Mouse (Mus musculus) kidney, embryonic 16.5 days (tissue): Measurements from ENCODE around the gene Hoxa10. TPM values are rescaled to one million over a fixed set of nuclear protein-coding genes. Genes with fewer than 3 reads are reported as not detected.

Experiments used
- ATAC-seq: fragments of 200-750 bp; cut with Nextera tagmentation; 2 replicates; pipeline ENCODE4 v1.8.0; 2017; ENCODE audit warnings: moderate TSS enrichment; ENCODE audit not compliant: low FRiP score, low TSS enrichment
- H3K27ac ChIP-seq: fragments of 300-500 bp; sonication (generic); 2 replicates; pipeline ENCODE4 v1.5.1; 2014; ENCODE audit warnings: low read length
- H3K27me3 ChIP-seq: fragments of 300-500 bp; sonication (generic); 2 replicates; pipeline ENCODE4 v1.6.1; 2014; ENCODE audit warnings: low read length, control low read depth, mixed read lengths; ENCODE audit not compliant: insufficient read depth
- H3K36me3 ChIP-seq: fragments of 300-500 bp; sonication (generic); 2 replicates; pipeline ENCODE4 v1.6.1; 2014; ENCODE audit warnings: low read length, control low read depth, mixed read lengths; ENCODE audit not compliant: insufficient read depth
- H3K4me1 ChIP-seq: fragments of 300-500 bp; sonication (generic); 2 replicates; pipeline ENCODE4 v1.6.1; 2014; ENCODE audit warnings: low read length, control low read depth, mixed read lengths; ENCODE audit not compliant: insufficient read depth
- H3K4me2 ChIP-seq: fragments of 300-500 bp; sonication (generic); replicated peaks from 2 replicates; pipeline ENCODE4 v1.6.1; 2014; ENCODE audit warnings: low read depth, low read length
- H3K4me3 ChIP-seq: fragments of 300-500 bp; sonication (generic); 2 replicates; pipeline ENCODE4 v1.5.1; 2014; ENCODE audit warnings: mild to moderate bottlenecking, low read length
- H3K9ac ChIP-seq: fragments of 300-500 bp; sonication (generic); replicated peaks from 2 replicates; pipeline ENCODE4 v1.6.1; 2014; ENCODE audit warnings: low read length
- H3K9me3 ChIP-seq: fragments of 300-500 bp; sonication (generic); 2 replicates; pipeline ENCODE4 v1.6.1; 2016; ENCODE audit warnings: low read length, control low read depth
- WGBS: fragments of 180-500 bp; shearing (Covaris S2); extraction: QIAGEN DNeasy Blood & Tissue Kit; methylation state at CpG from one replicate; pipeline ENCODE4 v1.1.7; 2014; 5-methylcytosine and 5-hydroxymethylcytosine counted together
- polyA plus RNA-seq: library from polyadenylated mRNA; unstranded; fragments of >200 nt; fragmentation: Nextera tagmentation; extraction: Ambion mirVana; gene quantifications from 2 replicates; pipeline ENCODE4 v1.2.1, GENCODE M21; 2015

The Hoxa10 gene
- polyA plus RNA-seq, 1 experiment from 2014 or later: 147 TPM

DNA sequence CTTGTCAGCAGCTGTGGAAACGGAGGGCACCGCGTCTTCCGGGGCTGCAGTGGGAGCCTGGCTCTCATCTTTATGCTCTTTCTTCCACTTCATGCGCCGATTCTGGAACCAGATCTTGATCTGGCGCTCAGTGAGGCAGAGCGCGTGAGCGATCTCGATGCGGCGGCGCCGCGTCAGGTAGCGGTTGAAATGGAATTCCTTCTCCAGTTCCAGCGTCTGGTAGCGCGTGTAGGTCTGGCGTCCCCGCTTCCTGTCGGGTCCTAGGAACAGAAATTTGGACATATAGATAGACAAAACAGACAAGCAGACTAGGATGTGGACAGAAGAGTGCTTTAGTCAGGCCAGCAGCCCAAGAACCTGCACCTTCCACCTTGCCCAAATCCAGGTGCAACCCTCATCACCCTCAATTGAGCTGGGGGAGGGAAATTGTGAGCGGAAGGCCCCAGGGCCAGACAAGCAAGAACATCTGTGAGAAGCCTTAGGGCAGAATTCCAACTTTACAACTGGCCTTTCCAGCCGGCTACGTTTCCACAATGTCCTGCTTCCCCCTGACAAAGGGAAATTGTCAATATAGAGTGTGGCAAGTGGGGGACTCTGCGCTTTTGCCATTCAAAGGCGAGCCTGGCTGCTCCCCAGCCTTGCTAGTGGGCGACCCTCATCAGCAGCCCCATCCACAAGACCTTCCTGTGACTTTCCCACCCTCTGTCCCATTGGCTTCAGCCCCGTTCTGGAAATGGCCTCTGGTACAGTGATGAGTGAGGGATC is 24.7 kb downstream of the Hoxa10 start:
- Histone ChIP-seq H3K4me3 (peak overlapping the region; percentile 71), H3K9me3 (no peaks in the 10 kb centered on the region), H3K27me3 (0 out of 2 replicates have a peak, but pooled peaks cover 2% of the 10 kb centered on the region), H3K27ac (peak overlapping the region; percentile 97), H3K4me2 (peak overlapping the region; percentile 81), H3K36me3 (no peaks in the 10 kb centered on the region), H3K9ac (peak overlapping the region; percentile 95), H3K4me1 (peaks cover 53% of the 10 kb centered on the region)
- ATAC-seq: no peak
- WGBS: under 1% methylated on average over 30 of the region's 30 CpGs

DNA sequence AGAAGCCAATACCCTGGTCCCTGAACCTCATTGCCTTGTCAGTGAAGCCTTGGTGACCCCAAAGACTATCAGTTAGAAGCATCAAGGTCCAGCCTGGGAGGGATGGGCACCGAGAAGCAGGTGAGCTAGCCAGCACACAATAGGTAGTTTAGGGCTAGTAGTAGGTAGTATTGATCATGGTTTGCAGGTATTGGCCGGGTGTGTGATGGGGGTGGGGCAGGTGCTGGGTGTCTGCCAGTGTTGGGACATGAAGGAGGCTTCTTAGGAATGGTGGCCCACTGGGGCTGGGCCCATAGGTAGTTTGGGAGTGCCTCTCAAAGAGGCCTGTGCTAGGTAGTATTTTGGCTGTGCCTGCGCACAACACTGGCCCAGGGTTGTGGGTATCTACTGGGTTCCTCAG is 25.6 kb downstream of the Hoxa10 start:
- Histone ChIP-seq H3K4me2 (peak overlapping the region; percentile 81), H3K9me3 (no peaks in the 10 kb centered on the region), H3K36me3 (no peaks in the 10 kb centered on the region), H3K9ac (0 out of 2 replicates have a peak overlapping the region, but pooled peaks have one; percentile 20), H3K4me3 (peak overlapping the region; percentile 71; the same call in 1 of the 2 replicates), H3K27ac (0 out of 2 replicates have a peak overlapping the region, but pooled peaks have one; percentile 0), H3K4me1 (peaks cover 55% of the 10 kb centered on the region), H3K27me3 (0 out of 2 replicates have a peak, but pooled peaks cover 4% of the 10 kb centered on the region)
- WGBS: 32% methylated on average over 3 of the region's 3 CpGs
- ATAC-seq: no peak

DNA sequence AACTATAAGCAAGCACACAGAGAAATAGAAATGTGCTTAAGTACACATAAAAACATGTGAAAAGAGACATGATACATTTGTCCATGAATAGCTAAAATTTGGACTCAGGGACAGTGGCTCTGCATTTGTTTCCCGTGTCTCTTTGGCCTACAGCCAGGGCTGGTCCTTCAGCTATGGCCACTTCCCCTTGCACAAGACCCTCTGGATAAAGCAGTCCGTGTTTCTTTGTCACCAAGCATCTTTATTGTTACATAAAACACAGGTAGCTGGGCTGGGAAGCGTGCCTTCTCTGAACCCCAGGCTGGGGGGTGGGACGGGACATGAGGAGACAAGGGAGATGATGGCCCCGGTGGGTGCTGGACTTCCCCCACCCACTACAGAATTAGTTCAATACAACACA is 26.4 kb downstream of the Hoxa10 start:
- Histone ChIP-seq H3K4me2 (peak overlapping the region; percentile 81), H3K27me3 (0 out of 2 replicates have a peak, but pooled peaks cover 4% of the 10 kb centered on the region), H3K9me3 (no peaks in the 10 kb centered on the region), H3K9ac (peak overlapping the region; percentile 57), H3K4me3 (peak overlapping the region; percentile 17), H3K36me3 (no peaks in the 10 kb centered on the region), H3K27ac (peak overlapping the region; percentile 46; the same call in 1 of the 2 replicates), H3K4me1 (peaks cover 55% of the 10 kb centered on the region)
- WGBS: 24% methylated on average over 5 of the region's 5 CpGs
- no peak for ATAC-seq

DNA sequence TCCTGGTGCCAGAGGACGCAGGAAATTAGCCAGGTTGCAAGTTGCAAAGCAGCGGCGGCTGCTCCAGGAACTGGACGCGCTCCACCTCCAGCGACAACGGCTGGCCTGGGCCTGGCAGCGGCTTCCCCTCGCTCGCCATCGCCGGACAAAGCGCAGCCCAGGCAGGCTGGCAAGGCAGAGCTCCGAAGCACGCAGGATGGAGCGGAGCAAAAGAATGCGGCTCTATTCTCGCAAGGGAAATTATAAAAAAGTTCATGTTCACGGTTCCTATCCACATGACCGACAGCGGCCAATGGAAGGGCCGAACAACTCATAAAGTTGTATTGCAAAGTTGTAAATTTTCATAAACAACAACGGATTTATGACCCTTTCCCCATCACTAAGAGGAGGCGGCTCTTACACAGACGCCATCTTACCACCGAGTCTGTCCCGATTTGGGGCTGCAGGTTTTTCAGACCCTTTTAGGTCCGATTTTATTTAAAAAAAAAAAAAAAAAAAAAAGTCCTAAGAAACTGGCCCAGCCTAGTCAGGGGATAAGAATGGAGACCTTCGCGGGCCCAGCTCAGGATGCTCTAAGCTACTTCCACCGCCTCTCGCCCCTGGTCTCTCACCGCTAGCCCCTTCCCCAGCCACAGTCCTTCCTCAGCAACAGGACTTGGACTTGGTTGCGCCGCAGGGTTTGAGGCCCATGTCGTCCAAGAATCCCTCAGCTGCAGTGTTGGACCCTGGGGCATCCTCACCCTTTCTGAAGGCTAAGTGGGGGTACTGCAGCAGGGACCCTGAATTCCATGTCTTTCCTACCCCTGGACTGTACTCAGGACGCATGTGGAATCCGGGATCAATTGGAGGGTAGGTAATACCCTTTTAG is 27.3 kb downstream of the Hoxa10 start, which contains the start of the genes Hoxa3 and Gm28308:
Gene Hoxa3, minus strand, starts transcription at position 218 of the 868 bp plus-strand sequence.
Gene Gm28308, minus strand, starts transcription at position 221 of the 868 bp plus-strand sequence.
- H3K9ac ChIP-seq: peak within 1 kb of the TSS; percentile 97
- WGBS: 3% methylated on average over 38 of the region's 38 CpGs
- H3K4me3 ChIP-seq: peak within 1 kb of the TSS; percentile 80
- H3K27ac ChIP-seq: peak within 1 kb of the TSS; percentile 99
- 0 out of 2 replicates have a peak, but pooled peaks cover 4% of the 10 kb centered on the region for H3K27me3 ChIP-seq
- peak; percentile 32 for ATAC-seq
- no peaks in the 10 kb centered on the region for H3K36me3 ChIP-seq
- H3K9me3 ChIP-seq: no peaks in the 10 kb centered on the region
- H3K4me2 ChIP-seq: peak within 1 kb of the TSS; percentile 81
- H3K4me1 ChIP-seq: peaks cover 50% of the 10 kb centered on the region

DNA sequence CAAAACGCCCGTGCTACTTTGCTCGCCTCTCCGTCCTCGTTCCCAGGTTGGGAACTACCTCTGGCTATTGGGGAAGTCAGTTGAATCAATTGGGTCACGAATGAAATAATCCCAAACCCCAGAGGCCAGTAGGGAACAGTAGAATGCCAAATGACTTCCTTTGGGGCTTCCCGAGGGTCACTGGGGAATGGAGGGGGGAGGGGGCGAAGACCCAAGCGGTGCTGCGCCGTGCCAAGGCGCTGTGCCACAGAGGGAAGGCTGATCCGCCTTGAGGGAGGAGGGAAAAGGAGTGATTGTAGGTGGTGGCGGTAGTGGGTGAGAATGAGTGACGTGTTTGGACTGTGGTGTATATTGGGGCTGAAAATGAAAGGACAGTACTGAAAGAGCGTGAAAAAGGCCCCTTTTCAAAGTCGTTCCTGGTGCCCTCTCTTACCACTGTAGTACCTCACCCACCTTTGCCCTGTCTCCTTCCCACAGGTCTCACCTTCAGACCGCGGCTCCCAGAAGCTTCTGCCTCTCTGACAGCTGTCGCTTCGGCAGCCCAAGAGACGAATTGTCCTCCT is 28.0 kb downstream of the Hoxa10 start:
- Histone ChIP-seq H3K27ac (peak overlapping the region; percentile 99), H3K4me1 (peaks cover 47% of the 10 kb centered on the region), H3K9me3 (no peaks in the 10 kb centered on the region), H3K9ac (peak overlapping the region; percentile 97), H3K4me2 (peak overlapping the region; percentile 81), H3K4me3 (peak overlapping the region; percentile 80), H3K27me3 (0 out of 2 replicates have a peak, but pooled peaks cover 4% of the 10 kb centered on the region), H3K36me3 (no peaks in the 10 kb centered on the region)
- under 1% methylated on average over 22 of the region's 22 CpGs for WGBS
- ATAC-seq: no peak; the same call in 1 of the 2 replicates

DNA sequence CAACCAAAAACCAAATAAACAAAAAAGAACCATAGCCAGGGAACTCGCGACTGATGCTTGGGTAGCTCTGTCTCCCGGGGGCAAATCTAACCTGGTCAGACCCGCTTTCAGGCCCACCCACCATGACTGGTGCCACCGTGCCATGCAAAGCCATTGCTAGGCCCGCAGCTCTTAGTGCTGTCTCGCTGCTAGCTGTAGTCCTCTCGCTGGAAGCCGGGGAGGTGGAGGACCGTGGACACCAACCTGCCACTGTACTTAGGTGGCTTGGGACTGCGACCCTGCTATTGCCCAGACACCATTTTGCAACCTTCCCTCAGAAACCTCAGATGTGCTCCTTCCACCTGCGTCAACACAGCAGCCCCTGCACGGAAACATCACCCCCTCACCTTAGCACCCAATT is 28.7 kb downstream of the Hoxa10 start:
- ATAC-seq: no peak
- Histone ChIP-seq H3K9ac (peak overlapping the region; percentile 97), H3K36me3 (no peaks in the 10 kb centered on the region), H3K4me1 (peaks cover 53% of the 10 kb centered on the region), H3K9me3 (no peaks in the 10 kb centered on the region), H3K4me3 (peak overlapping the region; percentile 80), H3K4me2 (peak overlapping the region; percentile 81), H3K27ac (peak overlapping the region; percentile 99), H3K27me3 (0 out of 2 replicates have a peak, but pooled peaks cover 4% of the 10 kb centered on the region)
- WGBS: 0% methylated on average over 13 of the region's 13 CpGs

DNA sequence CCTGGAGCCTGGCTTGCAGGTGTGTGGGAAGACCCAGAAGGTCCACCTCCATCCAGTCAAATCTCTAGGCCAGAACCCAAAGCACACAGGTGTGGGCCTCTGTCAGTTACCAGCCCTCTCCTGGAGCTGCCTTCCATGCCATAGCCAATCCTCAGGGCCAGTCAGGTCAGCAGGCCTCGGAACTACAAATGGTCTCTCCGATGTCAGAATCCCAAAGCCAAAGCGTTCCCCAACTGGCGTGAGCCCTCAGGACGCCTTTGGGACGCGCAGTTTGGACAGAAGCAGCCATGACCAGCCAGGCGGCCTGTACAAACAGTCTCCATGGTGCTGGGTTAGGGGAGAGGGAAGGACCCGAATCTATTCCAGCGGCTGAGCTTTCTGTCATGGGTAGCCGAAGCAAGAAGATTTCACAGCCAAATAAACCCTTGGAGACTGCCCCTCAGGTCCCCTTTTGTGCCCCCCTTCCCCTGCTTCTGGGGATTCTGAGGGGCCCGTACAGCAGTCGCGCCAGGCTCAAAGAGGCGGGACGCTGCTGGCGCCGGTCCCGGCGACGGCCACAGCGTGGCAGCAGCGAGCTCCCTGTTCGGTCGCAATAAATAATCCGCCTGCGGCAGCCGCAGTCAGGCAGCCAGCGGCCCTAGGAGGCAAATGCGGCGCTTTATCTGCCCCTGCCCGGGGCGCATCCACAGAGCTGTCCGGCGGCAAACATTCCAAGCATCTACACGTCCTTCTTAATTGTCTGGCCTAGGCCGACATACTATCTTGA is 29.3 kb downstream of the Hoxa10 start:
- peak overlapping the region; percentile 97 for H3K9ac ChIP-seq
- H3K27me3 ChIP-seq: 0 out of 2 replicates have a peak, but pooled peaks cover 4% of the 10 kb centered on the region
- WGBS: under 1% methylated on average over 37 of the region's 37 CpGs
- peaks cover 59% of the 10 kb centered on the region for H3K4me1 ChIP-seq
- peak overlapping the region; percentile 81 for H3K4me2 ChIP-seq
- no peaks in the 10 kb centered on the region for H3K9me3 ChIP-seq
- H3K36me3 ChIP-seq: no peaks in the 10 kb centered on the region
- peak overlapping the region; percentile 80 for H3K4me3 ChIP-seq
- peak overlapping the region; percentile 99 for H3K27ac ChIP-seq
- ATAC-seq: peak; percentile 39

DNA sequence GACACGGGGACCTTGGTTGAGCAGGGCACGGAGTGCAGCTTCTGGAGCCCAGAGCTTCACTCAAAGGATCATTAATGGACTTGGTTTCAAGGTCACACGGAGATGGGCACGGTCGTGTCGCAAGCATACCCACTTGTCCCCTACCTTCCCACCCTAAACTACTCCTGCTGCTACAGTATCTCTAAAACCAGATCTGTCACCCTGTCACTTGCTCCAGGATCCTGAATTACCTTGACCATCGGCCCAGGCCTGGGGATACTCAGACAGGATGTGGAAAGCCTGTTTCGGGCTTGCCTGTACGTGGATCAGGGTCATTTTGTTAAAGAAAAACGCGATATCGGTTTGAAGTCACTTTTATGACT is 31.0 kb downstream of the Hoxa10 start:
- Histone ChIP-seq H3K27ac (peak overlapping the region; percentile 84), H3K4me1 (peaks cover 62% of the 10 kb centered on the region), H3K27me3 (0 out of 2 replicates have a peak, but pooled peaks cover 4% of the 10 kb centered on the region), H3K9me3 (no peaks in the 10 kb centered on the region), H3K9ac (peak overlapping the region; percentile 75), H3K4me3 (peak overlapping the region; percentile 80), H3K4me2 (peak overlapping the region; percentile 81), H3K36me3 (peaks cover 8% of the 10 kb centered on the region; the same call in 1 of the 2 replicates)
- no peak for ATAC-seq
- 6% methylated on average over 12 of the region's 12 CpGs for WGBS
